Mouse (Mus musculus): ENCODE measurements around the gene Snrpa.
"Not testable (repeated sequence)": the region's sequence is repeated elsewhere in the genome, so short reads cannot be mapped to it uniquely, and the experiment has no call there.

Snrpa gene

GRCm38 (mm10) chr7:27195681-27196611 lies at the start of gene Snrpa, which contains the start of gene BC024978:
TSS of gene Snrpa (minus strand) at chr7:27196271.
TSS of gene BC024978 (plus strand) at chr7:27195781.
- DNase-seq: peak; percentile 98

GRCm38 (mm10) chr7:27244088-27244487 lies 48.0 kb upstream of the Snrpa start:
- not testable (repeated sequence) for DNase-seq

GRCm38 (mm10) chr7:27243211-27243610 lies 47.1 kb upstream of the Snrpa start:
- no peak for DNase-seq

GRCm38 (mm10) chr7:27238568-27238967 lies 42.5 kb upstream of the Snrpa start:
- no peak for DNase-seq

GRCm38 (mm10) chr7:27237527-27237926 lies 41.5 kb upstream of the Snrpa start:
- DNase-seq: no peak

GRCm38 (mm10) chr7:27235726-27236125 lies 39.7 kb upstream of the Snrpa start:
- no peak for DNase-seq

GRCm38 (mm10) chr7:27233300-27233699 lies 37.2 kb upstream of the Snrpa start:
- peak in 1 of 2 experiments; percentile 37 for DNase-seq

GRCm38 (mm10) chr7:27232781-27233281 lies 36.8 kb upstream of the Snrpa start, which contains the start of gene Coq8b:
TSS of gene Coq8b (plus strand) at chr7:27233023.
- DNase-seq: peak; percentile 96 to 97

- peak in 1 of 2 experiments; percentile 36 for DNase-seq
These were observed 35.7 kb upstream of the Snrpa start for GRCm38 (mm10) chr7:27231693-27232331.

- no peak for DNase-seq
These were observed 34.7 kb upstream of the Snrpa start for GRCm38 (mm10) chr7:27230781-27231180.

GRCm38 (mm10) chr7:27228865-27229264 lies 32.8 kb upstream of the Snrpa start:
- no peak for DNase-seq

GRCm38 (mm10) chr7:27228281-27228821 lies 32.3 kb upstream of the Snrpa start, which contains the start of gene Itpkc:
TSS of gene Itpkc (minus strand) at chr7:27228661.
- DNase-seq: peak; percentile 94 to 95

- DNase-seq: peak; percentile 69 to 73
These were observed 31.6 kb upstream of the Snrpa start for GRCm38 (mm10) chr7:27227676-27228075.

GRCm38 (mm10) chr7:27227276-27227675 lies 31.2 kb upstream of the Snrpa start:
- DNase-seq: peak in 1 of 2 experiments; percentile 31

- DNase-seq: peak in 1 of 2 experiments; percentile 49
These were observed 29.0 kb upstream of the Snrpa start for GRCm38 (mm10) chr7:27224877-27225575.

- no peak for DNase-seq
These were observed 26.5 kb upstream of the Snrpa start for GRCm38 (mm10) chr7:27222538-27222937.

GRCm38 (mm10) chr7:27221939-27222338 lies 25.9 kb upstream of the Snrpa start:
- DNase-seq: no peak

GRCm38 (mm10) chr7:27219937-27220336 lies 23.9 kb upstream of the Snrpa start:
- no peak for DNase-seq

- peak; percentile 57 to 59 for DNase-seq
These were observed 22.5 kb upstream of the Snrpa start for GRCm38 (mm10) chr7:27218586-27218985.

- DNase-seq: no peak
These were observed 16.6 kb upstream of the Snrpa start for GRCm38 (mm10) chr7:27212626-27213025.

- DNase-seq: peak; percentile 46 to 49
These were observed 7.8 kb upstream of the Snrpa start for GRCm38 (mm10) chr7:27203730-27204449.

GRCm38 (mm10) chr7:27198779-27199178 lies 2.7 kb upstream of the Snrpa start:
- no peak for DNase-seq
